Mouse (Mus musculus): ENCODE results near the gene Lime1. TPM values are rescaled to one million over a fixed set of nuclear protein-coding genes. Genes with fewer than 3 reads are reported as not detected.

The Lime1 gene
- polyA plus RNA-seq, 1 experiment from 2014 or later: 24.0 TPM

DNA sequence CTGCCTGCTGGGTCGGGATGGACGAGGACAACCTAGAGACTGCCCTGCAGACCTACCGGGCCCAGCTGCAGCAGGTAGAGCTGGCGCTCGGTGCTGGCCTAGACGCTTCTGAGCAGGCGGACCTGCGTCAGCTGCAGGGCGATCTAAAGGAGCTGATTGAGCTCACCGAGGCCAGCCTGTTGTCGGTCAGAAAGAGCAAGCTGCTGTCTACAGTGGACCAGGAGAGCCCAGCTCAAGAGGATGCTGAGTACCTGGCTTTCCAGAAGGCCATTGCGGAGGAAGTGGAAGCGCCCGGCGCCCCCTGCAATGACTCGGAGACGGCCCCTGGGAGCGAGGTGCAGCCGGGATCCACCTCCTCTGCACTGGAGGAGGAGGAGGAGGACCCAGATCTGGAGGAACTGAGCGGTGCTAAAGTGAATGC is 14.2 kb upstream of the Lime1 start:
- peak overlapping the region; percentile 97 for H3K4me2 ChIP-seq (ENCODE audit: low read depth, low read length)
- H3K36me3 ChIP-seq (ENCODE audit: control insufficient read depth, insufficient read depth, low read length): peaks cover 22% of the 10 kb centered on the region
- ATAC-seq (ENCODE audit: low read depth): peak; percentile 69
- WGBS: 0% methylated on average over 20 of the region's 20 CpGs
- H3K4me1 ChIP-seq (replicated peaks; ENCODE audit: control insufficient read depth, insufficient read depth, low read length): peaks cover 25% of the 10 kb centered on the region
- peak overlapping the region; percentile 96 for H3K9ac ChIP-seq (ENCODE audit: low read length)
- peak overlapping the region; percentile 89 for H3K27ac ChIP-seq (ENCODE audit: low read length)
- no peaks in the 10 kb centered on the region for H3K9me3 ChIP-seq (ENCODE audit: control insufficient read depth, low read length)
- no peaks in the 10 kb centered on the region for H3K27me3 ChIP-seq (ENCODE audit: control insufficient read depth, insufficient read depth, low read depth, low read length)
- peak overlapping the region; percentile 77 for H3K4me3 ChIP-seq (ENCODE audit: low read length)

GRCm38 (mm10) chr2:181370001-181370400 is 9.9 kb upstream of the Lime1 start:
- H3K27me3 ChIP-seq (ENCODE audit: control insufficient read depth, insufficient read depth, low read depth, low read length): no peaks in the 10 kb centered on the region
- no peak for ATAC-seq (ENCODE audit: low read depth)
- H3K4me2 ChIP-seq (ENCODE audit: low read depth, low read length): no peak overlapping the region
- peaks cover 12% of the 10 kb centered on the region for H3K36me3 ChIP-seq (ENCODE audit: control insufficient read depth, insufficient read depth, low read length)
- H3K27ac ChIP-seq (ENCODE audit: low read length): no peak overlapping the region
- H3K9ac ChIP-seq (ENCODE audit: low read length): no peak overlapping the region
- peaks cover 18% of the 10 kb centered on the region for H3K4me1 ChIP-seq (replicated peaks; ENCODE audit: control insufficient read depth, insufficient read depth, low read length)
- no peaks in the 10 kb centered on the region for H3K9me3 ChIP-seq (ENCODE audit: control insufficient read depth, low read length)
- WGBS: 93% methylated on average over 5 of the region's 5 CpGs
- H3K4me3 ChIP-seq (ENCODE audit: low read length): no peak overlapping the region

- no peak for ATAC-seq (ENCODE audit: low read depth)
- no peak overlapping the region for H3K4me3 ChIP-seq (ENCODE audit: low read length)
- no peak overlapping the region for H3K4me2 ChIP-seq (ENCODE audit: low read depth, low read length)
- H3K27ac ChIP-seq (ENCODE audit: low read length): no peak overlapping the region
- H3K9ac ChIP-seq (ENCODE audit: low read length): no peak overlapping the region
- WGBS: 83% methylated on average over 2 of the region's 2 CpGs
- no peaks in the 10 kb centered on the region for H3K27me3 ChIP-seq (ENCODE audit: control insufficient read depth, insufficient read depth, low read depth, low read length)
- no peaks in the 10 kb centered on the region for H3K4me1 ChIP-seq (replicated peaks; ENCODE audit: control insufficient read depth, insufficient read depth, low read length)
- no peaks in the 10 kb centered on the region for H3K9me3 ChIP-seq (ENCODE audit: control insufficient read depth, low read length)
- peaks cover 20% of the 10 kb centered on the region for H3K36me3 ChIP-seq (ENCODE audit: control insufficient read depth, insufficient read depth, low read length)
These were observed 4.1 kb upstream of the Lime1 start for GRCm38 (mm10) chr2:181375787-181376186.

DNA sequence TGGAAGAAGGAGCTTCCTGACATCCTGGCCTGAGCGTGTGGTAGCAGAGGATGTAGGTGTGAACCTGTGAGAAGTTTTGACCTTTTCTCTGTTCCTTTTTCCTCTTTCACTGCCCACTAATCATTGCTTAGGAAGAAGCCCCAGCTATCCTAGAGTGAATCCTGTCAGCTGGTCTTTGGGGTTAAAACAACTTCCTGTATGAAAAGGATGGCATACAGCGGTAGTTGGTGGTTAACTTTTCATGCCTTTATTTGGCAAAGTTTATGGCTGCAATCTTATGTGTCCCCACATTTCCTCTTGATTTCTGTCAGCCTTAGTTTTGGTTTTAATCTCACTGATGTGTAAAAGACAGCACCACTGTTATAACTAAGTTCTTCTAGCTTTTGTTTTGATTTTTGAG is 2.6 kb upstream of the Lime1 start:
- Histone ChIP-seq H3K27ac (ENCODE audit: low read length) (no peak overlapping the region), H3K9ac (ENCODE audit: low read length) (no peak overlapping the region), H3K27me3 (ENCODE audit: control insufficient read depth, insufficient read depth, low read depth, low read length) (no peaks in the 10 kb centered on the region), H3K4me2 (ENCODE audit: low read depth, low read length) (no peak overlapping the region), H3K4me1 (replicated peaks; ENCODE audit: control insufficient read depth, insufficient read depth, low read length) (no peaks in the 10 kb centered on the region), H3K4me3 (ENCODE audit: low read length) (no peak overlapping the region), H3K36me3 (ENCODE audit: control insufficient read depth, insufficient read depth, low read length) (peaks cover 23% of the 10 kb centered on the region), H3K9me3 (ENCODE audit: control insufficient read depth, low read length) (no peaks in the 10 kb centered on the region)
- 69% methylated on average over 2 of the region's 2 CpGs for WGBS
- no peak for ATAC-seq (ENCODE audit: low read depth)

DNA sequence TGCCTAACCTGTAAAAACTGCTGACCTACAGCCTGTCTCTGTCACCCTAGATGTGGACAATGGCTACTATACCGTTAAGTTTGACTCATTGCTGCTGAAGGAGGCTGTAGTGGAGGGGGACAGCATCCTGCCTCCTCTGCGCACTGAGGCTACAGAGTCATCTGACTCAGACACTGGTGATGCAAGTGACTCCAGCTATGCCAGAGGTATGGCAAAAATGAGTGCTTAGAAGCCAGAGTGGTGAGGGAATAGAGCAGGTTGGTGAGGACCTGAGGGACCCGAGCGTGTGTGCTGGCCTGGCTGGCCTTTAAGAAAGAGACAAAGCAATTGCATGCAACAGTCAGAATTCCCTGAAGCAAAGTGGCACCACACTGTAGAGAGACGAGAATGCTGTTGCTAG is 1.2 kb upstream of the Lime1 start:
- H3K36me3 ChIP-seq (ENCODE audit: control insufficient read depth, insufficient read depth, low read length): peaks cover 26% of the 10 kb centered on the region
- H3K4me3 ChIP-seq (ENCODE audit: low read length): no peak overlapping the region
- H3K4me2 ChIP-seq (ENCODE audit: low read depth, low read length): no peak overlapping the region
- H3K4me1 ChIP-seq (replicated peaks; ENCODE audit: control insufficient read depth, insufficient read depth, low read length): peaks cover 1% of the 10 kb centered on the region
- H3K27ac ChIP-seq (ENCODE audit: low read length): no peak overlapping the region
- H3K9me3 ChIP-seq (ENCODE audit: control insufficient read depth, low read length): no peaks in the 10 kb centered on the region
- H3K9ac ChIP-seq (ENCODE audit: low read length): no peak overlapping the region
- ATAC-seq (ENCODE audit: low read depth): no peak
- H3K27me3 ChIP-seq (ENCODE audit: control insufficient read depth, insufficient read depth, low read depth, low read length): no peaks in the 10 kb centered on the region
- 90% methylated on average over 5 of the region's 5 CpGs for WGBS

DNA sequence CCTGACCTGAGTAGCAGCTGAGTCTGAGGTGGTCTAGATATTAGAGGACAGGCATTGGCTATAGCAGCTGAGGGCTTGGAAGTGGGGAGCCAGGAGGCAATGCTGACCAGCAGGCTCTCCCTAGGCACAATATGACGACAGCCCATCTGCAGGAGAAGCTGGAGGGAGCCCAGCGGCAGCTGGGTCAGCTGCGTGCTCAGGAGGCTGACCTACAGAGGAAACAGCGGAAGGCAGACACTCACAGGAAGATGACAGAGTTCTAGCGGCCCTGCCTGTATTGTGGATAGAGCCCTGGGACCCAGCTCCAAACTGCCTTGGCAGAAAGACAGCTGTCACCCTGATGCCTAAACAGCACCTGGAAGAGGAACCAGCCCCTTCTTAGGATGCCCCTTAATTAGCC is 373 bp downstream of the Lime1 start:
- no peaks in the 10 kb centered on the region for H3K9me3 ChIP-seq (ENCODE audit: control insufficient read depth, low read length)
- H3K9ac ChIP-seq (ENCODE audit: low read length): no peak overlapping the region
- no peak for ATAC-seq (ENCODE audit: low read depth)
- H3K27ac ChIP-seq (ENCODE audit: low read length): no peak overlapping the region
- no peak overlapping the region for H3K4me3 ChIP-seq (ENCODE audit: low read length)
- H3K4me1 ChIP-seq (replicated peaks; ENCODE audit: control insufficient read depth, insufficient read depth, low read length): peaks cover 12% of the 10 kb centered on the region
- peaks cover 26% of the 10 kb centered on the region for H3K36me3 ChIP-seq (ENCODE audit: control insufficient read depth, insufficient read depth, low read length)
- no peaks in the 10 kb centered on the region for H3K27me3 ChIP-seq (ENCODE audit: control insufficient read depth, insufficient read depth, low read depth, low read length)
- no peak overlapping the region for H3K4me2 ChIP-seq (ENCODE audit: low read depth, low read length)
- 75% methylated on average over 5 of the region's 5 CpGs for WGBS

DNA sequence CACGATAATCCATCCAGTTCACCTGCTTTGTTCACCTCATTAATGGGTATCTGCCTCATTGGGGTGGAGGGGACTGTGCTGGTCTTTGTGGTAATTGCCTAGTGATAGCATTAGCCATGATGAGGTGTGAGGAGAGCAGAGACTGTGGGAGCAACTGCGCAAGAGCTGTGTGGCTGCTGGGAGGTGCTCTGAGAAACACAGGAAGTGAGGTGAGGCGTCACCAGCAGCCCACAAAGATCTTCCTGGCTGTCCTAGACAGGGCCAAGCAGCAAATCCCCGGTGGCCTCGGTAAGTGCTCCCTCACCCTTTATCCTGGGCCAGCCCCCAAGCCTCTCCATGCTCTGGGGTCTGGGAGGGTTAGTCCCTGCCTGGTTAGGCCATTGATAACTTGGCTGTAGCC is 1.2 kb downstream of the Lime1 start:
- H3K4me1 ChIP-seq (replicated peaks; ENCODE audit: control insufficient read depth, insufficient read depth, low read length): peaks cover 20% of the 10 kb centered on the region
- H3K9me3 ChIP-seq (ENCODE audit: control insufficient read depth, low read length): no peaks in the 10 kb centered on the region
- peaks cover 26% of the 10 kb centered on the region for H3K36me3 ChIP-seq (ENCODE audit: control insufficient read depth, insufficient read depth, low read length)
- no peak for ATAC-seq (ENCODE audit: low read depth)
- no peak overlapping the region for H3K4me3 ChIP-seq (ENCODE audit: low read length)
- H3K27me3 ChIP-seq (ENCODE audit: control insufficient read depth, insufficient read depth, low read depth, low read length): no peaks in the 10 kb centered on the region
- no peak overlapping the region for H3K9ac ChIP-seq (ENCODE audit: low read length)
- WGBS: 86% methylated on average over 5 of the region's 5 CpGs
- no peak overlapping the region for H3K27ac ChIP-seq (ENCODE audit: low read length)
- H3K4me2 ChIP-seq (ENCODE audit: low read depth, low read length): no peak overlapping the region

DNA sequence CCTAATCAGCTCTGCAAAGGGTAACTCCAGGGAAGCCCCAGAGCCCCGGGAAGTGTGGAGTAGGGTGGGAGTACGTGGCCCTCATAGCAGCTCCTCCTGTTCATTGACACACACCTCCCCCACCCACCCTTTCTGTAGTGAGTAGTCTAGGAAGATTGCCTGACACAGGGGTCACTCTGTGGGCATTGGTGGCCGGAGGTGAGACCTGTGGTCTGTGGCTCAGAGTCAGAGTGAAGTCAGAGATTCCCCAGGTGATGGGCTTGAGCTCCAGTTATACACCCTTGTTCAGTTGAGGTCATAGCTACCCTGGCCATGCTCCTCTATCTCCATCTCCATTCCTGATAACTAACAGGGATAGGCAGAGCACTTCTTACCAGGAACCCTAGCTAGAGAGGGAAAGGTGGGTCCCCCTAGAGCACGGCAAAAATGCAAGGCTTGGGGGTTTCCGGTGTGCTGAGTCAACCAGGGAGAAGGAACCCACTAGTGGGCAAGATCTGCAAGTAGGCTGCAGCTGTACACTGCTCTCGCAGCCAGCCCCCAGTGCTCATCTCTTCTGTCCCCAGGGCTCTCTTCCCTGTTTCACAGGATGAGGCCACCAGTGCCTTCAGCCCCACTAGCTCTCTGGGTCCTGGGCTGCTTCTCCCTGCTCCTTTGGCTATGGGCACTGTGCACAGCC is 1.9 kb downstream of the Lime1 start:
- peaks cover 26% of the 10 kb centered on the region for H3K36me3 ChIP-seq (ENCODE audit: control insufficient read depth, insufficient read depth, low read length)
- no peaks in the 10 kb centered on the region for H3K27me3 ChIP-seq (ENCODE audit: control insufficient read depth, insufficient read depth, low read depth, low read length)
- no peak for ATAC-seq (ENCODE audit: low read depth)
- no peak overlapping the region for H3K4me3 ChIP-seq (ENCODE audit: low read length)
- WGBS: 83% methylated on average over 6 of the region's 6 CpGs
- no peak overlapping the region for H3K4me2 ChIP-seq (ENCODE audit: low read depth, low read length)
- no peaks in the 10 kb centered on the region for H3K9me3 ChIP-seq (ENCODE audit: control insufficient read depth, low read length)
- H3K9ac ChIP-seq (ENCODE audit: low read length): no peak overlapping the region
- no peak overlapping the region for H3K27ac ChIP-seq (ENCODE audit: low read length)
- peaks cover 24% of the 10 kb centered on the region for H3K4me1 ChIP-seq (replicated peaks; ENCODE audit: control insufficient read depth, insufficient read depth, low read length)

DNA sequence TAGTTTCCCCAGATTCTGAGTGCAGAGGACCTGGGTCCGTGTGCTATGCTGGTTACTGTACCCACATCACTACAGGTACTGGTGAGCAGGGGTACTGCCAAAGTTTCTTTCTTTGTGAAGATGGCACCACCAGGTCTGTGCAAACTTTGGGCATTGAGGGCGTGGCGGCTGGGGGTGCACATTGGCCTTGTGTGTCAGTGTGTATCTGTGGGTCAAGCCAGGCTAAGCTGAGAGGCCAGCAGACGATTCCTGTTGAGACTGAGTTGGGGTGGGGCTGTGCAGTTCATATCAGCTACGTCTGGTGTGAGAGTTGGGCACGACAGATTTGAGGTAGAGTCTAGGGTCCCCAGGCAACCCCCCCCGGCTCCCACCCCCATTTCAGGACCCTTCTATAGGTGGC is 4.6 kb downstream of the Lime1 start:
- Histone ChIP-seq H3K9ac (ENCODE audit: low read length) (no peak overlapping the region), H3K4me2 (ENCODE audit: low read depth, low read length) (no peak overlapping the region), H3K4me3 (ENCODE audit: low read length) (no peak overlapping the region), H3K36me3 (ENCODE audit: control insufficient read depth, insufficient read depth, low read length) (peaks cover 19% of the 10 kb centered on the region), H3K27me3 (ENCODE audit: control insufficient read depth, insufficient read depth, low read depth, low read length) (no peaks in the 10 kb centered on the region), H3K27ac (ENCODE audit: low read length) (peak overlapping the region; percentile 96), H3K9me3 (ENCODE audit: control insufficient read depth, low read length) (no peaks in the 10 kb centered on the region), H3K4me1 (replicated peaks; ENCODE audit: control insufficient read depth, insufficient read depth, low read length) (peaks cover 25% of the 10 kb centered on the region)
- 59% methylated on average over 7 of the region's 7 CpGs for WGBS
- ATAC-seq (ENCODE audit: low read depth): peak; percentile 49

All from lung, embryonic 16.5 days (tissue).